Mouse (Mus musculus): Measurements from ENCODE around the gene Ms4a4b. TPM values are rescaled to one million over a fixed set of nuclear protein-coding genes. Genes with fewer than 3 reads are reported as not detected.

Gene Ms4a4b
- 0.14 TPM in 2 replicates for polyA plus RNA-seq (2012; rRNA removed)

GRCm38 (mm10) chr19:11443338-11443737 is at the start of gene Ms4a4b:
Gene Ms4a4b, plus strand, starts transcription at chr19:11443553.

GRCm38 (mm10) chr19:11404527-11404926 is 38.8 kb upstream of the Ms4a4b start, which contains the start of gene Ms4a4c:
Gene Ms4a4c, plus strand, starts transcription at chr19:11404770.

GRCm38 (mm10) chr19:11469215-11469614 is 25.9 kb downstream of the Ms4a4b start, which contains the start of gene Ms4a6c:
Gene Ms4a6c, plus strand, starts transcription at chr19:11469366.

GRCm38 (mm10) chr19:11485746-11486145 is 42.4 kb downstream of the Ms4a4b start, which contains the start of gene Gm8369:
Gene Gm8369, plus strand, starts transcription at chr19:11485938.

GRCm38 (mm10) chr19:11516246-11516645 is 72.9 kb downstream of the Ms4a4b start, which contains the start of gene Ms4a6b:
Gene Ms4a6b, plus strand, starts transcription at chr19:11516512.

Other genes with a start within 250 kb of the Ms4a4b start
- gene Ms4a13, start 246.8 kb upstream of the Ms4a4b start, polyA plus RNA-seq (2012; rRNA removed) = not detected in 2 replicates
- not detected in 2 replicates for gene Ms4a12, start 211.1 kb upstream of the Ms4a4b start, polyA plus RNA-seq (2012; rRNA removed)
- gene Ms4a1, start 177.3 kb upstream of the Ms4a4b start, polyA plus RNA-seq (2012; rRNA removed) = not detected in 2 replicates
- not detected in 2 replicates for gene Ms4a5, start 159.7 kb upstream of the Ms4a4b start, polyA plus RNA-seq (2012; rRNA removed)
- gene Ms4a14, start 129.1 kb upstream of the Ms4a4b start, polyA plus RNA-seq (2012; rRNA removed) = 0.16 TPM in 2 replicates
- gene Ms4a7, start 107.4 kb upstream of the Ms4a4b start, polyA plus RNA-seq (2012; rRNA removed) = 1.6 and 2.2 TPM in 2 replicates
- 0.41 TPM in 2 replicates for gene Ms4a4a, start 68.0 kb upstream of the Ms4a4b start, polyA plus RNA-seq (2012; rRNA removed)
- gene Ms4a4c, start 38.8 kb upstream of the Ms4a4b start, polyA plus RNA-seq (2012; rRNA removed) = 0.47 and 0.85 TPM in 2 replicates
- gene Ms4a6c, start 25.8 kb downstream of the Ms4a4b start, polyA plus RNA-seq (2012; rRNA removed) = 4.0 and 4.7 TPM in 2 replicates
- gene Gm8369, start 42.4 kb downstream of the Ms4a4b start, polyA plus RNA-seq (2012; rRNA removed) = 0.09 and 0.10 TPM in 2 replicates
- gene Ms4a6b, start 73.0 kb downstream of the Ms4a4b start, polyA plus RNA-seq (2012; rRNA removed) = 3.5 and 3.6 TPM in 2 replicates
- 0.06 and 0.20 TPM in 2 replicates for gene Ms4a4d, start 93.2 kb downstream of the Ms4a4b start, polyA plus RNA-seq (2012; rRNA removed)
- 3.3 and 4.4 TPM in 2 replicates for gene Ms4a6d, start 161.3 kb downstream of the Ms4a4b start, polyA plus RNA-seq (2012; rRNA removed)
- 0.05 and 0.15 TPM in 2 replicates for gene Ms4a2, start 180.2 kb downstream of the Ms4a4b start, polyA plus RNA-seq (2012; rRNA removed)
- 0.14 and 0.24 TPM in 2 replicates for gene Ms4a3, start 197.3 kb downstream of the Ms4a4b start, polyA plus RNA-seq (2012; rRNA removed)
- gene Oosp2, start 217.0 kb downstream of the Ms4a4b start, polyA plus RNA-seq (2012; rRNA removed) = not detected in 2 replicates
- not detected in 2 replicates for gene Oosp1, start 247.6 kb downstream of the Ms4a4b start, polyA plus RNA-seq (2012; rRNA removed)

All from central nervous system, embryonic 14 days (tissue).